Mouse (Mus musculus) neural tube, embryonic 15.5 days (tissue): ENCODE data around the gene Olfr1414. TPM values are rescaled to one million over a fixed set of nuclear protein-coding genes. Genes with fewer than 3 reads are reported as not detected.
A peak's percentile ranks its signal among the peaks of the same experiment; 100 is the strongest.
"Not testable (repeated sequence)": the region's sequence is repeated elsewhere in the genome, so short reads cannot be mapped to it uniquely, and the experiment has no call there.

Experiments
- ATAC-seq: fragments of 200-750 bp; cut with Nextera tagmentation; 2 replicates; pipeline ENCODE4 v1.8.0; 2017; ENCODE audit warnings: mild to moderate bottlenecking, moderate TSS enrichment, moderate library complexity; ENCODE audit not compliant: low FRiP score
- H3K27ac ChIP-seq: fragments of 300-500 bp; sonication (generic); replicated peaks from 2 replicates; pipeline ENCODE4 v1.5.1; 2015; ENCODE audit warnings: mild to moderate bottlenecking, inconsistent platforms
- H3K27me3 ChIP-seq: fragments of 300-500 bp; sonication (generic); replicated peaks from 2 replicates; pipeline ENCODE4 v1.6.1; 2015; ENCODE audit warnings: inconsistent platforms
- H3K36me3 ChIP-seq: fragments of 300-500 bp; sonication (generic); 2 replicates; pipeline ENCODE4 v1.6.1; 2015; ENCODE audit warnings: inconsistent platforms
- H3K4me1 ChIP-seq: fragments of 300-500 bp; sonication (generic); 2 replicates; pipeline ENCODE4 v1.6.1; 2015; ENCODE audit warnings: inconsistent platforms
- H3K4me2 ChIP-seq: fragments of 300-500 bp; sonication (generic); 2 replicates; pipeline ENCODE4 v1.6.1; 2015; ENCODE audit warnings: inconsistent platforms, mild to moderate bottlenecking, moderate library complexity
- H3K4me3 ChIP-seq: fragments of 300-500 bp; sonication (generic); replicated peaks from 2 replicates; pipeline ENCODE4 v1.5.1; 2015; ENCODE audit warnings: mild to moderate bottlenecking, inconsistent platforms
- H3K9ac ChIP-seq: fragments of 300-500 bp; sonication (generic); replicated peaks from 2 replicates; pipeline ENCODE4 v1.6.1; 2015; ENCODE audit warnings: mild to moderate bottlenecking, inconsistent platforms
- H3K9me3 ChIP-seq: fragments of 300-500 bp; sonication (generic); replicated peaks from 2 replicates; pipeline ENCODE4 v1.6.1; 2016; ENCODE audit warnings: inconsistent platforms
- WGBS: fragments of 180-500 bp; shearing (Covaris S2); methylation state at CpG from one replicate; pipeline ENCODE4 v1.1.7; 2015; ENCODE audit warnings: mixed read lengths; 5-methylcytosine and 5-hydroxymethylcytosine counted together
- polyA plus RNA-seq: library from polyadenylated mRNA; unstranded; fragments of >200 nt; fragmentation: Nextera tagmentation; extraction: Ambion mirVana; gene quantifications from 2 replicates; pipeline ENCODE4 v1.2.1, GENCODE M21; 2015

Gene Olfr1414
- not detected in 2 replicates for polyA plus RNA-seq

DNA sequence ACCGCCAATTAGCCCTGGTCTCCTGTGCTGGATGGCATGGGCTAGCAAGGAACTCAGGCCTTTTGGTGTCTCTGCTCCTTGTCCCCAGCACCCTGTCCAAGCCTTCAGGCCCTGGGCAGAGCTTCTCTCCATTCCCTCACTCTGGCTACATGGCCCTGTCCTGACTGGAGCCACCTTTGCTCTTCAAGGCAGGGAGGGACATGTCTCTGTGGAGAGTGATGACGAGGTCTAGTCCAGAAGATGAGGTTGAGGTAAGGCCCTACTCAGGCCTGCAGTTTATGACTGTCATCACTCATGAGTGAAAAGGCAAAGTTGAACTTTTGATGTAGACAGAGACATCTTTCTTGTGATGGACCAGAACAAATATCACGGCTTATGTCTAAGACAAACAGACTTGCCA is at the start of gene Olfr1414:
Gene Olfr1414, minus strand, starts transcription at position 101 of the 400 bp plus-strand sequence.
- Histone ChIP-seq H3K4me1 (0 out of 2 replicates have a peak, but pooled peaks cover 2% of the 10 kb centered on the region), H3K9ac (no peak within 1 kb of the TSS), H3K27me3 (no peaks in the 10 kb centered on the region; the same call in 1 of the 2 replicates), H3K4me2 (no peak within 1 kb of the TSS), H3K4me3 (no peak within 1 kb of the TSS), H3K27ac (no peak within 1 kb of the TSS), H3K9me3 (no peaks in the 10 kb centered on the region), H3K36me3 (no peaks in the 10 kb centered on the region)
- 90% methylated on average over 3 of the region's 3 CpGs for WGBS
- ATAC-seq: no peak

DNA sequence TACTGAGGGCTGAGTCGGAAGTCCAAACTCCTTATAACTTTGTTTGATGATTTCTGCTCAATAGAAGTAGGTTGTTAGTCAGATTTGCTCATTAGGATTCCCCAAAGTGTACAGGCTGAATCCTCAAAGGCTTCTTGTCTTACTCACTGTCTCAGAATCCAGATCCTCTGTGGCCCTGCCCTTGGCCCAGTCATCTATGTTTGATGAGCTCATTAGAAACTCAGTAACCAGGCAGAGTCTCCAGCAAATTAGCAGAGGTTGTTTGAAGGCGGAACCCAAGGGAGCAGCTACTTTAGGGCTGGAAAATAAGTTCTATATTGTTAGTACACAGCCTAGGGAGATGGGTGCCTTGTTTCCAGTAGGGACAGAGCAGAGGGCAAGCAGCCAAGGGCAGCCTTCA is 27.5 kb upstream of the Olfr1414 start:
- Histone ChIP-seq H3K4me1 (no peaks in the 10 kb centered on the region), H3K4me2 (no peak overlapping the region), H3K36me3 (no peaks in the 10 kb centered on the region), H3K9ac (no peak overlapping the region), H3K27ac (no peak overlapping the region), H3K9me3 (no peaks in the 10 kb centered on the region), H3K4me3 (no peak overlapping the region), H3K27me3 (no peaks in the 10 kb centered on the region)
- ATAC-seq: no peak
- 86% methylated on average over 2 of the region's 2 CpGs for WGBS

DNA sequence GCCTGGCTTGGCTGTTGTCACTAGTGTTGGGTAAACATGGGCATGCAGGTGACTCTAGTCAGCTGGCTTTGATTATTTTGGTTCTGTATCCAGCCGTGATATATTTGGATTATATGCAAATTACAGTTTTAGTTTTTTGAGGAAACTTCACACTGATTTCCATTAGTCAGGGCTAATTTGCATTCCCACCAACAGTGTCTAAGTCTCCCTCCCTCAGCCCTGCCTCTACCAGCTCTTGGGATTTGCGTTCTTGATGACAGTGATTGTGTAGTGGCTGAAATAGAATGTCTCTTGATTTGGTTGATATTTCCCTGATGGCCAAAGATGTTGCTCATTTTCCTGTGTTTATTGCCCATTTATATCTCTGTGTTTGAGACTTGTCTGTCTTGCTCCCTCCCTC is 20.6 kb upstream of the Olfr1414 start:
- 51% methylated on average over 2 of the region's 2 CpGs for WGBS

DNA sequence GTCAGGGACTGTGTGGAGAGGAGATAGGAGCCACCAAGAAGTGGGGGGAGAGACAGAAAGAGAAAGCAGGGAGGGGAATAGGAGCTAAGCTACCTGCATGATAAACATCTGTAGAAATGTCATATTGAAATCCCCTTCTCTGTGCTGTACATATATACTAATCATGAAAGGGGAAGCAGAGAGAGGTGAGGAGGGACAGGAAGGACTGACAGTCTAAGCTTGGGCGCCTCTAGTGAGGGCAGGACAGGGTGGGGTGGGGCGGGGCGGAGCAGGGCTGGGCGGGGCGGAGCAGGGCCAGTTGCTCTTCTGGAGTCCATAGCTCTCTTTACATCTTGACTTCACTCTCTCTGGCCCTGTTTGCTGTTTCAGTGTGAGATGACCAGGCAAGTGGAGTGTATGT is 18.5 kb upstream of the Olfr1414 start:
- ATAC-seq: no peak
- 37% methylated on average over 5 of the region's 5 CpGs for WGBS

More for the DNA sequence above, 20.6 kb upstream of the Olfr1414 start:
- Histone ChIP-seq H3K27ac (no peak overlapping the region), H3K4me1 (no peaks in the 10 kb centered on the region), H3K27me3 (no peaks in the 10 kb centered on the region), H3K36me3 (no peaks in the 10 kb centered on the region), H3K9me3 (no peaks in the 10 kb centered on the region), H3K4me3 (no peak overlapping the region), H3K4me2 (no peak overlapping the region), H3K9ac (no peak overlapping the region)
- ATAC-seq: no peak

DNA sequence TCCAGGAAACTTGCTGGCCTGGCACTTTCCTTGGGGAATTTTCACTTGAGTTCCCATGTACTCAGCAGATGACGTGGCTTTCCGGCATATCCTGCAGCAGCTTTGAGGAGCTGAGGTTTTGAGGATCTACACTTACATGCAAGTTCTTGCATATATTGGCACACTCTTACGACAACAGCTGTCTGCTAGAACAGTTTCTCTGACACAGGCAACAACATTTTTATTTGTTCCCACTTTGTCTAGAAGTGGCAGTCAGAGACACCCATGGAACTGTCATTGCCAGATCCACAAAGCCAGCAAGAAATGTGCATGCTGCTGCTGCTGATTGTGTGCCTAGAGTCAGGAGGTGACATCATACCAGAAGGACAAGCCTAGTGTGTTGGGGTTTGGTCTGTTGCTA is 5.3 kb upstream of the Olfr1414 start:
- Histone ChIP-seq H3K4me3 (no peak overlapping the region), H3K4me2 (no peak overlapping the region), H3K27me3 (no peaks in the 10 kb centered on the region), H3K4me1 (0 out of 2 replicates have a peak, but pooled peaks cover 2% of the 10 kb centered on the region), H3K36me3 (no peaks in the 10 kb centered on the region), H3K9me3 (no peaks in the 10 kb centered on the region), H3K9ac (no peak overlapping the region), H3K27ac (no peak overlapping the region)
- no peak for ATAC-seq
- WGBS: 86% methylated on average over 3 of the region's 3 CpGs

More for the DNA sequence above, 18.5 kb upstream of the Olfr1414 start:
- no peak overlapping the region for H3K9ac ChIP-seq
- H3K4me3 ChIP-seq: no peak overlapping the region
- H3K27me3 ChIP-seq: no peaks in the 10 kb centered on the region
- no peaks in the 10 kb centered on the region for H3K9me3 ChIP-seq
- H3K4me2 ChIP-seq: no peak overlapping the region
- H3K36me3 ChIP-seq: no peaks in the 10 kb centered on the region
- H3K27ac ChIP-seq: no peak overlapping the region
- H3K4me1 ChIP-seq: no peaks in the 10 kb centered on the region

DNA sequence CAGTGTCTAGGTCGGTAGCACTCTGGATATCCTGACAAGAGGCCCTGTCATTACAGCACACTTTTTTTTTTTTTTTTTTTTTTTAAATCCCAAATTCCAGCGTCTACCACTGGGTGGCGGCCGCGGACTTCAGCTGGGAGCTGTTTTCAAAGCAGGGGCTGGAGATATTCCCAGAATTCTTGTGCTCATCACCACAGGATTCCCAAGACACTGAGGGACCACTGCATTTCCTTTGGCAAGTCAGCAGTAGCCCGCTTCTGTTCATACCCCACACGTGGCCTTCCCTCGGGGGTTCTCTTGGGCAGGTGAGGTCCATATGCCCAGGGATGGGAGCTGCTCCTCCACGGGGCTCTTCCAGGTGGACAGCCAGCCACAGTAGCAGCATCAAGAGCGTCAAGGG is 2.9 kb upstream of the Olfr1414 start:
- H3K4me1 ChIP-seq: 0 out of 2 replicates have a peak, but pooled peaks cover 2% of the 10 kb centered on the region
- no peak overlapping the region for H3K4me3 ChIP-seq
- H3K27ac ChIP-seq: no peak overlapping the region
- 19% methylated on average over 10 of the region's 10 CpGs for WGBS
- H3K9me3 ChIP-seq: no peaks in the 10 kb centered on the region
- no peaks in the 10 kb centered on the region; the same call in 1 of the 2 replicates for H3K27me3 ChIP-seq
- peak; percentile 38; the same call in 1 of the 2 replicates for ATAC-seq
- no peak overlapping the region for H3K9ac ChIP-seq
- no peaks in the 10 kb centered on the region for H3K36me3 ChIP-seq
- peak overlapping the region; percentile 45 for H3K4me2 ChIP-seq

DNA sequence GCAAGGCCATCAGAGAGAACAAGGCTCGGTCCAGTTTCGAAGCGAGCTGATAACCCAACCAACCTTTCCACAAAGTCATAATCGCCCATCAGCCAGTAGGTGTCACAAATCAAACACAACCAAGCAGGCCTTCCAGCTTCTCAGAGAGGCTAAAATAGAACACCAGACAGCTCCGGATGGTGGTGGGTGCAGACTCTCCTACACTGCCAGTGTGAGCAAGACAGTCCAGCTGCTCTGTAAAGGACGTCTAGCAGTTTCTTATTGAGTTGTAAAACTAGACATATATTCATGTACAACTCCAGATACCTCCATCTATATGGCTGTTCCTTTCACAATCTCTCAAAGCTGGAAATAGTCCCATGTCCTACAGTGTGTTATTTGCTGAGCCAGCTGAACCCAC is 585 bp upstream of the Olfr1414 start:
- Histone ChIP-seq H3K4me2 (no peak overlapping the region), H3K4me3 (no peak overlapping the region), H3K9me3 (no peaks in the 10 kb centered on the region), H3K9ac (no peak overlapping the region), H3K27me3 (no peaks in the 10 kb centered on the region; the same call in 1 of the 2 replicates), H3K36me3 (no peaks in the 10 kb centered on the region), H3K4me1 (0 out of 2 replicates have a peak, but pooled peaks cover 2% of the 10 kb centered on the region), H3K27ac (no peak overlapping the region)
- ATAC-seq: no peak
- 87% methylated on average over 6 of the region's 6 CpGs for WGBS

DNA sequence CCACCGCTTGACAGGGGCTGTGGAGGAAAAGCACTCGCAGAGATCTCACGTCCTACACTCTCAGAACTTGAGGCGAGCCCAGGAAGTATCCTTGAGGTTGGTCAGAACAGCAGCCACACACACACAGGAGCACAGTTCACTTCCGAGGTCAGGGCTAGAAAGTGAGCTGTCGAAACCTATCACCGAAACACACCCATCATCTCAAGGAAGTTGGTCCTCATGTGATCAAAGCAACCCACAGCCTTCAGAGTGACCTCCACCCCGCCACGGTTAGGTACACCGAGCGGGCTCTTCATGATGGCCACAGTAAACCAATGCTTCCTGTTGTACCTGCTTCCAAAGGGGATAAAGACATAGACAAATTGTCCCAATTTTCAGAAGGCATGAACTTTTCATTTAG is 3.1 kb downstream of the Olfr1414 start:
- Histone ChIP-seq H3K9me3 (no peaks in the 10 kb centered on the region), H3K4me1 (no peaks in the 10 kb centered on the region), H3K9ac (no peak overlapping the region), H3K4me3 (no peak overlapping the region), H3K27ac (no peak overlapping the region), H3K27me3 (no peaks in the 10 kb centered on the region; the same call in 1 of the 2 replicates), H3K36me3 (no peaks in the 10 kb centered on the region), H3K4me2 (no peak overlapping the region)
- 88% methylated on average over 11 of the region's 11 CpGs for WGBS
- ATAC-seq: no peak

DNA sequence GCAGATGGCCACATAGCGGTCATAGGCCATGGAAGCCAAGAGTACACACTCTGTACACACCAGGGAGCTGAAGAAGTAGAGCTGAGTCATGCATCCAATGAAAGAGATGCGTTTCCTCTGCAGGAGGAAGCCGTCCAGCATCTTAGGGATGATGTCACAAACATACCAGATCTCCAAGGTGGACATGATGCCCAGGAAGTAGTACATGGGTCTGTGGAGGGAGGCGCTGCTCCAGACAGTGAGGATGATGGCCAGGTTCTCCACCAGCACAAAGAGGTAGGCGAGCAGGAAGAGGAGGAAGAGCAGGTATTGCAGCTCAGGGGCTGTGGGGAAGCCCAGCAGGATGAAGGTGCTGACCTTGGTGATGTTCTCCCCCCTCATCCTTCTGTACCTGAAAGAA is 6.8 kb downstream of the Olfr1414 start:
- ATAC-seq: not testable (repeated sequence)

DNA sequence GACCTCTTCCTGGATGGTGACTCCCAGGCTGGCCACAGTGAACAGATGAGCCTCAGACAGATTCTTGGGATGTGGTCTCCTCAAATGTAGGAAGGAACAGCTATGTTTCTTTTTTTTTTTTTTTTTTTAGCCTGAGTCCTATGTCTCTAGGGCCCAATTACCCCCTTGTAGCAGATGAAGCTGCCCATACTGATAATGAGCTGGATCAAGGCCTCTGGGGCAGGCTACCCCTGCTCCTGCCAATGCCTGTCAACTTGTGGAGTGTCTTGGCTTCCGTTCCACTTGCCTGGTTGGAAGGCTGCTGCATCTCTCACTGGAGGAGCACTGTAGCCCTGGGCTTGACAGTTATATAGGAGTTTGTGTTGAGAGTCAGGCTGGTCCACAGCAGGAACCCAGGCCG is 22.5 kb downstream of the Olfr1414 start, which contains the start of gene Olfr1415:
Gene Olfr1415, minus strand, starts transcription at position 101 of the 400 bp plus-strand sequence.
- no peaks in the 10 kb centered on the region for H3K9me3 ChIP-seq
- H3K4me2 ChIP-seq: no peak within 1 kb of the TSS
- no peak within 1 kb of the TSS for H3K9ac ChIP-seq
- no peak within 1 kb of the TSS for H3K4me3 ChIP-seq
- WGBS: 80% methylated on average over 2 of the region's 2 CpGs
- H3K27me3 ChIP-seq: peaks cover 3% of the 10 kb centered on the region; the same call in 1 of the 2 replicates
- no peak for ATAC-seq
- H3K4me1 ChIP-seq: no peaks in the 10 kb centered on the region
- H3K27ac ChIP-seq: no peak within 1 kb of the TSS
- H3K36me3 ChIP-seq: no peaks in the 10 kb centered on the region

More for the DNA sequence above, 6.8 kb downstream of the Olfr1414 start:
- not testable (repeated sequence) for H3K9me3 ChIP-seq, H3K36me3 ChIP-seq, H3K9ac ChIP-seq, H3K27me3 ChIP-seq, H3K4me2 ChIP-seq, H3K27ac ChIP-seq, H3K4me3 ChIP-seq, H3K4me1 ChIP-seq
- WGBS: 95% methylated on average over 5 of the region's 5 CpGs

DNA sequence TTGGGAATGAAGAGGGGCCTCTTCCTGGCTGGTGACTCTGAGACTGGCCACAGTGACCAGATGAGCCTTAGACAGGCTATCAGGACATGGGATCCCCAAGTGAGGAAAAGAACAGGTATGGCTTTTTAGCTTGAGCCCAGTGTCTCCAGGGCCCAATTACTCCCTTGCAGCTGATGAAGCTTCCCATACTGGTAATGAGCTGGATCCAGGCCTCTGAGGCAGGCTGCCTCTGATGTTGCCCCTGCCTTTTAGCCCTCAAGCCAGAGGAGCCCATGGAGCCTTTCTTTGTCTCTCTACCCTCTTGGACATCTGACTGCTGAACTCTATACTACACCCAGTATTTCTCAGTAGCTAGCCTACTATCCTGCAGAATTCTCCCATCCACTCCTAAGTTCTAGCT is 33.4 kb downstream of the Olfr1414 start, which contains the start of gene Olfr1416:
Gene Olfr1416, minus strand, starts transcription at position 101 of the 400 bp plus-strand sequence.
- H3K4me2 ChIP-seq: no peak within 1 kb of the TSS
- H3K9me3 ChIP-seq: no peaks in the 10 kb centered on the region
- H3K27ac ChIP-seq: no peak within 1 kb of the TSS
- no peak within 1 kb of the TSS for H3K9ac ChIP-seq
- no peaks in the 10 kb centered on the region for H3K4me1 ChIP-seq
- no peak within 1 kb of the TSS for H3K4me3 ChIP-seq
- no peaks in the 10 kb centered on the region for H3K36me3 ChIP-seq
- no peak for ATAC-seq
- H3K27me3 ChIP-seq: peaks cover 9% of the 10 kb centered on the region; the same call in 1 of the 2 replicates

DNA sequence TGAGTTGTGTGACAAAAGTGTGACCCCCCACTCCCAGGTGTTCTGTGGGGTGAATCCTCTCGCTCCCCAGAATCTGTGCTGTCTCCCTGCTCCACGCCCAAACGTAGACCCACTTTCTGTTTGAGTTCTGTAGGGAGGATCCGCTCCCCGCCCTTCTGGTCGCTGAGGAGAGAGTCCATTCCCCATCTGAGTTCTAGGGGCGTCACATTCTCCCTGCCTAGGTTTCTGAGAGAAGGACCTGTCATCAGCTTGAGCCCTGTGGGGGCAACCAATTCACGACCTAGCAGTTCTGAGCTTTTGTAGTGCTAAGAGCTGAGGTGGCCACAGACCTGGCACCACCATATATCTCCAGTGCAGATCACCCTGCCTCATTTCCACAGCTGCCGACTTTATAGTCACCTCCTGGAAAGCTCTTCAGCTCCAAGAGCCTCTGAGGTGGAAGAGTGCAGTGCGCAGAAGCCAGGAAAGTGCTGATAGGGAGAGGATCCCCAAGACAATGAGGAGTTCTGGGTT is 44.3 kb downstream of the Olfr1414 start:
- peak; percentile 53 for ATAC-seq

More for the DNA sequence above, 44.3 kb downstream of the Olfr1414 start:
- Histone ChIP-seq H3K27me3 (peaks cover 9% of the 10 kb centered on the region), H3K9me3 (no peaks in the 10 kb centered on the region), H3K9ac (peak overlapping the region; percentile 44), H3K27ac (peak overlapping the region; percentile 84), H3K36me3 (peaks cover 21% of the 10 kb centered on the region), H3K4me1 (peaks cover 17% of the 10 kb centered on the region), H3K4me3 (peak overlapping the region; percentile 90), H3K4me2 (peak overlapping the region; percentile 81)
- WGBS: 3% methylated on average over 10 of the region's 10 CpGs
